Mouse (Mus musculus) brain, embryonic 14.5 days (tissue): ENCODE measurements at regions not wholly inside any gene's neighbourhood (a gene's known extent, or its start where the extent isn't known, plus 50 kb on each side); places are given as distances from the start of the nearest gene placed in this dataset.

ENCODE experiments used
- CTCF ChIP-seq: fragments of 200-500 bp; IDR thresholded peaks from 2 replicates; pipeline ENCODE4 v1.5.1; 2012; ENCODE audit warnings: inconsistent platforms, mild to moderate bottlenecking, moderate library complexity, borderline replicate concordance; ENCODE audit not compliant: insufficient read depth, insufficient read length; ENCODE audit errors: extremely low read depth
- POLR2A ChIP-seq: fragments of 200-500 bp; IDR thresholded peaks from 2 replicates; pipeline ENCODE4 v1.6.1; 2012; ENCODE audit warnings: mild to moderate bottlenecking, inconsistent platforms, borderline replicate concordance; ENCODE audit not compliant: poor library complexity, insufficient read depth, insufficient read length, severe bottlenecking; ENCODE audit errors: extremely low read depth

GRCm38 (mm10) chr10:44945205-44945725 is 121.7 kb upstream of the Prep start:
- no peak for TF ChIP-seq CTCF
- no peak for TF ChIP-seq POLR2A
